Mouse (Mus musculus): ENCODE measurements around the gene Slc19a3. TPM values are rescaled to one million over a fixed set of nuclear protein-coding genes. Genes with fewer than 3 reads are reported as not detected.

Gene Slc19a3
- polyA plus RNA-seq, 1 experiment from 2014 or later: 0.45 TPM

DNA sequence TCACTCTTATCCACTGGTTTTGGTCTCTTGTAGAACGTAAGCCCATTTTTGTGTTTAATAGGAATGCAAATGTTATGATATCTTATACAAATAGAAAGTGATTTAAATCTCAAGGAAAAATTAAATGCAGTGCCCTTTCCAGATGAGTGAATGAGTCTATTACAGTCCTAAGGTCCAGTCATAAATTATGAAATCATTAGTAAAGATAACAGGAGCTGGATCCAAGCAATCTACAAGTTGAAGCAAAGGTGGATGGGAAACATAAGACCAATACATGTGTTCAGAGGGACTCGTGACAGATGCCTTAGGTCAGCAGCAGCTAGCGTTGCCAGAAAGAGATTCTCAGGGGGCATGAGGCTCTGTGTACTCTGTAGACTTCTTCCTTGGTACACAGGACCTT, 46.7 kb downstream of the Slc19a3 start:
- WGBS: 84% methylated on average over 3 of the region's 3 CpGs

DNA sequence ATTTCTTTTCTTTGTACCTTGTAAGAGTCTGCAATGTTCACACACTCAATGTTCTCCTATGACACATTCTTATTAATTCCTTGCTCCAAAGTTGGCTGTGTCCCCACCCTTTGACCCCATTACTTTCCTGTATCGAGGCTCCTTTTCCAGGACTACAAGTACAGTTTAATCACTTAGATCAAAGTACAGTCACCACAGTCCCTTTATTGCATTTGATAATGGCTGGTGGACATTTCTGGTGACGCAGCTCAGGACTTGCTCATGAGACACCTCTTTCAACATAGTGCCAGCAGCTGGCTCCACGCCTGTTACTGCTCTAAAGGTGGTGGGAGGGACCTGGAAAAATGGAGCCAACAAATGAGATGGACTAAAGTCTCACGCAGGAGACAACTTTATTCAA, 47.2 kb downstream of the Slc19a3 start:
- no peak for DNase-seq (ENCODE audit: low spot score)
- 67% methylated on average over 4 of the region's 4 CpGs for WGBS
- H3K27ac ChIP-seq: no peak overlapping the region
- H3K27me3 ChIP-seq (ENCODE audit: low read depth, poor library complexity, severe bottlenecking): no peaks in the 10 kb centered on the region
- no peaks in the 10 kb centered on the region for H3K9me3 ChIP-seq (replicated peaks)
- no peaks in the 10 kb centered on the region for H3K36me3 ChIP-seq
- H3K4me3 ChIP-seq: no peak overlapping the region
- no peaks in the 10 kb centered on the region for H3K4me1 ChIP-seq

More for the DNA sequence above, 46.7 kb downstream of the Slc19a3 start:
- H3K36me3 ChIP-seq: no peaks in the 10 kb centered on the region
- H3K9me3 ChIP-seq (replicated peaks): no peaks in the 10 kb centered on the region
- H3K27ac ChIP-seq: no peak overlapping the region
- H3K4me1 ChIP-seq: no peaks in the 10 kb centered on the region
- no peak overlapping the region for H3K4me3 ChIP-seq
- H3K27me3 ChIP-seq (ENCODE audit: low read depth, poor library complexity, severe bottlenecking): no peaks in the 10 kb centered on the region
- DNase-seq (ENCODE audit: low spot score): no peak

DNA sequence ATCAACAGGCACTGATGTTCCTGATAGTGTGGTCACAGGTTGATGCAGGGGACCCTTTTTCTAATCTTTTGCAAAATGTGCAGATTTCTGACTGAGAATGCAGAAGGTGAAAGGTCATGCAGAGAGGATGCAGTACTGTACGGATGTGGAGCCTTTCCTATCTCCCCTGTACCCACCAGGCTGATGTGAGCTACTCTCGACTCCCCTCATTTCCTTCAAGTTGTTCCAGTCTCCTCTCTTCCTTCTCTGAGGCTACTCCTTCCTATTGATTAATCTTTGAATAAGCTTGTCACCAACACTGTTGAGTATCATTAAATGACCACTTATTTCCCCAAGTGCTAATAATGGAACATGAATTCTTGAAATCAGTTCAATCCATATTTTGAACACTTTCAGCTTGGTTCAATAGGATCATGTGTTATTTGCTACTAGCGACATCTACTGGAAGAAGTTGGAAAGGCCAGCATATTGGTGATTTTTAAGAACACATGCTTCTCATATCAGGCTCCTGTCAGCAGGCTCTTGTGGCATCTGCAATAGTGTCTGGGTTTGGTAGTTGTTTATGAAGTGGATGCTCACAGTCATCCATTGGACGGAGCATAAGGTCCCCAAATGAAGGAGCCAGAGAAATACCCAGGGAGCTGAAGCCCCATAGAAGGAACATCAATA, 50.6 kb downstream of the Slc19a3 start:
- no peak for DNase-seq (ENCODE audit: low spot score)
- H3K9me3 ChIP-seq (replicated peaks): peaks cover 4% of the 10 kb centered on the region
- WGBS: 43% methylated on average over 4 of the region's 4 CpGs
- no peak overlapping the region for H3K4me3 ChIP-seq
- H3K27ac ChIP-seq: no peak overlapping the region
- H3K4me1 ChIP-seq: no peaks in the 10 kb centered on the region
- no peaks in the 10 kb centered on the region for H3K27me3 ChIP-seq (ENCODE audit: low read depth, poor library complexity, severe bottlenecking)
- H3K36me3 ChIP-seq: no peaks in the 10 kb centered on the region

DNA sequence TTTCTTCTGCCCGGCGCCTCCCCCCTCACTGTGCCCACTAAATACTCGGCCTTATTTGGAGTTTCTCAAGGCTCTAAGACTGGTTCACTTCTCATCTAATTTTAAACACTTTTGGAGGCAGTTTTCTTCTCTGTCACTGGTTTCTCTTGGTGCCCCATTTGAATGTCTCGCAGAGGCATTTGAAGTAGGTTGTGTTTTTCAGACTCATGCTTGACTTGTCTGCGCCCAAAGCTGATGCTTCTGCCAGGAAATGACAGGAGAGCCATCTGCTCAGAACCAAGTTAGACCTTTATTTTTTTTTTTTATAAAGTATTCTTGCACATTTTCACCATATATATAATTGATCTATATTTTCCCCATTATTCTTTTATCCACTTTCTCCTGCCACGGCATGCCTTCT, 51.5 kb downstream of the Slc19a3 start:
- peaks cover 4% of the 10 kb centered on the region for H3K9me3 ChIP-seq (replicated peaks)
- 92% methylated on average over 6 of the region's 6 CpGs for WGBS
- H3K4me3 ChIP-seq: no peak overlapping the region
- no peaks in the 10 kb centered on the region for H3K27me3 ChIP-seq (ENCODE audit: low read depth, poor library complexity, severe bottlenecking)
- H3K36me3 ChIP-seq: no peaks in the 10 kb centered on the region
- H3K4me1 ChIP-seq: no peaks in the 10 kb centered on the region
- no peak overlapping the region for H3K27ac ChIP-seq
- DNase-seq (ENCODE audit: low spot score): no peak

DNA sequence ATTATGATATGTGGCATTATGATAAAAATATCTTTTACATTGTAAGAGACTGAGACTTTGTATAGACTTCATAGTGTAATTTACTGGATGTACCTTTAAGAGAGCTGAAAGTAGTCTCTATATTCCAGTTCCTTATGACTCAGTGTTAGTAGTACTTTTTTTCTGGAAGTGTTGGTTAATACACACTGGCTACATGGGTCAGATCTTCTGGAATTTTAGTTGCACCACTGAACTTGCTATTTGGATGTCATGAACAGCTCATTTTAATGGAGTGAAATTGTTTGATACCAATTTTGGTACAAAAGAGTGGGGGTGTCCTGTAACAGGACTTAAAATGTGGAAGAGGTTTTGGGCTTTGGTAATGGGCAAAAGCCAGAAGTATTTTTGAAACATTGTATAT, 60.4 kb downstream of the Slc19a3 start:
- H3K27ac ChIP-seq: no peak overlapping the region
- no peak overlapping the region for H3K4me3 ChIP-seq
- no peak for DNase-seq (ENCODE audit: low spot score)
- no peaks in the 10 kb centered on the region for H3K36me3 ChIP-seq
- H3K4me1 ChIP-seq: no peaks in the 10 kb centered on the region
- no peaks in the 10 kb centered on the region for H3K9me3 ChIP-seq (replicated peaks)
- H3K27me3 ChIP-seq (ENCODE audit: low read depth, poor library complexity, severe bottlenecking): no peaks in the 10 kb centered on the region

DNA sequence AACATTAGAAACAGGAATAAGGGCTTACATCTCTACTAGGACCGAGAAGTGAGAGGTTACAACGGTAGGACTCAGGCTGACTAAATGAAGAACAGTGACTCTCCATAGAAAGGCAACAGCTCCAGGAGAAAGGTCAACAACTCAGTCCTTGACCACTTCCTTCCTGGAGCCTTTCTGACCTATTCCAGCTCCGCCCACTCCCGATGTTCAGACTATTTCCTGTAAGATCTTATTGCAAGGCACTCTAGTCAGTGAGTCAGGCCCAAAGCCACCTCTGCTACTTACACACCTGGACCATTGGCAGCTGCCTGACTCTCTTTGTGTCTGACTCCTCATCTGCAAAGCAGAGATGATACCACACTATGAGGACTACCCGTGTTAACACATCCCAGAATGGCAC, 62.5 kb downstream of the Slc19a3 start:
- H3K4me3 ChIP-seq: no peak overlapping the region
- H3K4me1 ChIP-seq: no peaks in the 10 kb centered on the region
- H3K27me3 ChIP-seq (ENCODE audit: low read depth, poor library complexity, severe bottlenecking): no peaks in the 10 kb centered on the region
- DNase-seq (ENCODE audit: low spot score): no peak
- no peaks in the 10 kb centered on the region for H3K36me3 ChIP-seq
- WGBS: 79% methylated on average over 5 of the region's 5 CpGs
- H3K27ac ChIP-seq: no peak overlapping the region
- no peaks in the 10 kb centered on the region for H3K9me3 ChIP-seq (replicated peaks)

- 88% methylated on average over 9 of the region's 9 CpGs for WGBS
- no peak for DNase-seq (ENCODE audit: low spot score)
- Histone ChIP-seq H3K27me3 (ENCODE audit: low read depth, poor library complexity, severe bottlenecking) (no peaks in the 10 kb centered on the region), H3K36me3 (no peaks in the 10 kb centered on the region), H3K9me3 (replicated peaks) (no peaks in the 10 kb centered on the region), H3K4me1 (no peaks in the 10 kb centered on the region), H3K27ac (no peak overlapping the region), H3K4me3 (no peak overlapping the region)
Measured at GRCm38 (mm10) chr1:82974342-82974741, 63.9 kb downstream of the Slc19a3 start.

GRCm38 (mm10) chr1:82973901-82974300, 64.3 kb downstream of the Slc19a3 start:
- Histone ChIP-seq H3K27me3 (ENCODE audit: low read depth, poor library complexity, severe bottlenecking) (no peaks in the 10 kb centered on the region), H3K9me3 (replicated peaks) (no peaks in the 10 kb centered on the region), H3K4me3 (no peak overlapping the region), H3K4me1 (no peaks in the 10 kb centered on the region), H3K27ac (no peak overlapping the region), H3K36me3 (no peaks in the 10 kb centered on the region)
- WGBS: 74% methylated on average over 6 of the region's 6 CpGs
- no peak for DNase-seq (ENCODE audit: low spot score)

GRCm38 (mm10) chr1:82973244-82973643, 65.0 kb downstream of the Slc19a3 start:
- DNase-seq (ENCODE audit: low spot score): no peak
- Histone ChIP-seq H3K9me3 (replicated peaks) (no peaks in the 10 kb centered on the region), H3K27me3 (ENCODE audit: low read depth, poor library complexity, severe bottlenecking) (no peaks in the 10 kb centered on the region), H3K27ac (no peak overlapping the region), H3K36me3 (no peaks in the 10 kb centered on the region), H3K4me3 (no peak overlapping the region), H3K4me1 (no peaks in the 10 kb centered on the region)
- 88% methylated on average over 1 of the region's 1 CpGs for WGBS

- H3K9me3 ChIP-seq (replicated peaks): no peaks in the 10 kb centered on the region
- H3K4me1 ChIP-seq: no peaks in the 10 kb centered on the region
- H3K27me3 ChIP-seq (ENCODE audit: low read depth, poor library complexity, severe bottlenecking): no peaks in the 10 kb centered on the region
- no peak overlapping the region for H3K27ac ChIP-seq
- WGBS: 58% methylated on average over 4 of the region's 4 CpGs
- H3K36me3 ChIP-seq: no peaks in the 10 kb centered on the region
- DNase-seq (ENCODE audit: low spot score): no peak
- H3K4me3 ChIP-seq: no peak overlapping the region
Measured at GRCm38 (mm10) chr1:82972046-82972445, 66.2 kb downstream of the Slc19a3 start.

DNA sequence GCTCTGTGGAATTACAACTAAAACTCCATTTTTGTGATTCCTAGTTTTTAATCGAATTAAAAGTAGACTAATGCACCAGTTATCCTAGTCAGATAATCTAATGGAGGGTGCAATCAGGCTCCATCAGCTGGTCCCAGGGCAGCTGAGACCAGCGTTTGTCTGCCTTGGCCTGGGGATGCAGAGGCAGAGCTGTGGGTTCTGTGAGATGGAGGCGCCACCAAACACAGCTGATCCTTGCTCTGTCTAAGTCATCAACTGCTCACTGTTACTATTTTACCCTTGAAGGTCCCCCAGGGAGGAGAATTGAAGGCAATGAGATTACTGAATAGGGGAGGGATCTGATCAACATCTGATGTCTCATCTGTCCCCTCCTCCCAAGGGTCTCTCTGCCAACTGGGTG, 71.8 kb downstream of the Slc19a3 start:
- H3K4me1 ChIP-seq: no peaks in the 10 kb centered on the region
- H3K27ac ChIP-seq: no peak overlapping the region
- WGBS: 81% methylated on average over 3 of the region's 3 CpGs
- no peak for DNase-seq (ENCODE audit: low spot score)
- no peaks in the 10 kb centered on the region for H3K36me3 ChIP-seq
- no peak overlapping the region for H3K4me3 ChIP-seq
- no peaks in the 10 kb centered on the region for H3K27me3 ChIP-seq (ENCODE audit: low read depth, poor library complexity, severe bottlenecking)
- no peaks in the 10 kb centered on the region for H3K9me3 ChIP-seq (replicated peaks)

Other genes with a start within 250 kb of the Slc19a3 start
- gene Agfg1, start 199.0 kb downstream of the Slc19a3 start, polyA plus RNA-seq (2016; fragmentation: Nextera tagmentation; extraction: Ambion mirVana): 26.9 and 30.5 TPM in 2 replicates
- gene A030005L19Rik, start 125.1 kb downstream of the Slc19a3 start, polyA plus RNA-seq (2016; fragmentation: Nextera tagmentation; extraction: Ambion mirVana): 0.19 TPM in 1 of 2 replicates, not detected in the other
- gene A030014E15Rik, start 113.5 kb downstream of the Slc19a3 start, polyA plus RNA-seq (2016; fragmentation: Nextera tagmentation; extraction: Ambion mirVana): not detected in 2 replicates
- gene Gm6217, start 107.0 kb downstream of the Slc19a3 start, polyA plus RNA-seq (2016; fragmentation: Nextera tagmentation; extraction: Ambion mirVana): not detected in 2 replicates
- gene A030003K21Rik, start 95.1 kb downstream of the Slc19a3 start, polyA plus RNA-seq (2016; fragmentation: Nextera tagmentation; extraction: Ambion mirVana): not detected in 2 replicates
- not detected in 2 replicates for gene Gm7544, start 82.4 kb downstream of the Slc19a3 start, polyA plus RNA-seq (2016; fragmentation: Nextera tagmentation; extraction: Ambion mirVana)
- not detected in 2 replicates for gene Gm47955, start 78.2 kb downstream of the Slc19a3 start, polyA plus RNA-seq (2016; fragmentation: Nextera tagmentation; extraction: Ambion mirVana)
- gene Gm47959, start 37.9 kb downstream of the Slc19a3 start, polyA plus RNA-seq (2016; fragmentation: Nextera tagmentation; extraction: Ambion mirVana): not detected in 2 replicates
- not detected in 2 replicates for gene Krtap28-10, start 4.0 kb upstream of the Slc19a3 start, polyA plus RNA-seq (2016; fragmentation: Nextera tagmentation; extraction: Ambion mirVana)
- not detected in 2 replicates for gene Gm47969, start 6.5 kb upstream of the Slc19a3 start, polyA plus RNA-seq (2016; fragmentation: Nextera tagmentation; extraction: Ambion mirVana)
- gene A030005K14Rik, start 20.9 kb upstream of the Slc19a3 start, polyA plus RNA-seq (2016; fragmentation: Nextera tagmentation; extraction: Ambion mirVana): not detected in 2 replicates
- gene Krtap28-13, start 22.5 kb upstream of the Slc19a3 start, polyA plus RNA-seq (2016; fragmentation: Nextera tagmentation; extraction: Ambion mirVana): not detected in 2 replicates
- not detected in 2 replicates for gene Ccl20, start 78.3 kb upstream of the Slc19a3 start, polyA plus RNA-seq (2016; fragmentation: Nextera tagmentation; extraction: Ambion mirVana)
- not detected in 2 replicates for gene Daw1, start 121.3 kb upstream of the Slc19a3 start, polyA plus RNA-seq (2016; fragmentation: Nextera tagmentation; extraction: Ambion mirVana)